Mouse (Mus musculus): ENCODE results near the gene Npm1.

Npm1 gene

GRCm38 (mm10) chr11:33180701-33181116 lies 17.7 kb upstream of the Npm1 start:
- no peak for DNase-seq (ENCODE audit: low read depth, low spot score)

- DNase-seq (ENCODE audit: low read depth, low spot score) = no peak
Observed at GRCm38 (mm10) chr11:33179802-33180201, 16.8 kb upstream of the Npm1 start.

GRCm38 (mm10) chr11:33176525-33177245 lies 13.7 kb upstream of the Npm1 start:
- peak; percentile 68 for DNase-seq (ENCODE audit: low read depth, low spot score)

GRCm38 (mm10) chr11:33175768-33176167 lies 12.8 kb upstream of the Npm1 start:
- no peak for DNase-seq (ENCODE audit: low read depth, low spot score)

GRCm38 (mm10) chr11:33170489-33170888 lies 7.5 kb upstream of the Npm1 start:
- peak; percentile 72 for DNase-seq (ENCODE audit: low read depth, low spot score)

GRCm38 (mm10) chr11:33162211-33162997 lies 602 bp downstream of the Npm1 start:
- DNase-seq (ENCODE audit: low read depth, low spot score) = peak; percentile 87

GRCm38 (mm10) chr11:33159741-33160140 lies 3.3 kb downstream of the Npm1 start:
- DNase-seq (ENCODE audit: low read depth, low spot score) = no peak

- DNase-seq (ENCODE audit: low read depth, low spot score) = no peak
Observed at GRCm38 (mm10) chr11:33157453-33158196, 5.4 kb downstream of the Npm1 start.

- no peak for DNase-seq (ENCODE audit: low read depth, low spot score)
Observed at GRCm38 (mm10) chr11:33156436-33157015, 6.5 kb downstream of the Npm1 start.

- DNase-seq (ENCODE audit: low read depth, low spot score) = no peak
Observed at GRCm38 (mm10) chr11:33154459-33154858, 8.5 kb downstream of the Npm1 start.

- DNase-seq (ENCODE audit: low read depth, low spot score) = no peak
Observed at GRCm38 (mm10) chr11:33152997-33153396, 10.0 kb downstream of the Npm1 start.

- no peak for DNase-seq (ENCODE audit: low read depth, low spot score)
Observed at GRCm38 (mm10) chr11:33151780-33152145, 11.2 kb downstream of the Npm1 start.

GRCm38 (mm10) chr11:33151128-33151779 lies 11.8 kb downstream of the Npm1 start:
- no peak for DNase-seq (ENCODE audit: low read depth, low spot score)

GRCm38 (mm10) chr11:33150364-33150763 lies 12.6 kb downstream of the Npm1 start:
- DNase-seq (ENCODE audit: low read depth, low spot score) = no peak

- DNase-seq (ENCODE audit: low read depth, low spot score) = no peak
Observed at GRCm38 (mm10) chr11:33149453-33149852, 13.6 kb downstream of the Npm1 start.

GRCm38 (mm10) chr11:33149088-33149436 lies 13.9 kb downstream of the Npm1 start:
- no peak for DNase-seq (ENCODE audit: low read depth, low spot score)

- peak; percentile 94 for DNase-seq (ENCODE audit: low read depth, low spot score)
Observed at GRCm38 (mm10) chr11:33148338-33149087, 14.5 kb downstream of the Npm1 start.

GRCm38 (mm10) chr11:33147572-33148337 lies 15.3 kb downstream of the Npm1 start:
- DNase-seq (ENCODE audit: low read depth, low spot score) = peak; percentile 67

- no peak for DNase-seq (ENCODE audit: low read depth, low spot score)
Observed at GRCm38 (mm10) chr11:33147171-33147571, 15.8 kb downstream of the Npm1 start, which contains the start of gene Fgf18. Gene Fgf18, minus strand, starts transcription at chr11:33147400.

GRCm38 (mm10) chr11:33146651-33147131 lies 16.3 kb downstream of the Npm1 start:
- no peak for DNase-seq (ENCODE audit: low read depth, low spot score)
